In the genomic region with DNA sequence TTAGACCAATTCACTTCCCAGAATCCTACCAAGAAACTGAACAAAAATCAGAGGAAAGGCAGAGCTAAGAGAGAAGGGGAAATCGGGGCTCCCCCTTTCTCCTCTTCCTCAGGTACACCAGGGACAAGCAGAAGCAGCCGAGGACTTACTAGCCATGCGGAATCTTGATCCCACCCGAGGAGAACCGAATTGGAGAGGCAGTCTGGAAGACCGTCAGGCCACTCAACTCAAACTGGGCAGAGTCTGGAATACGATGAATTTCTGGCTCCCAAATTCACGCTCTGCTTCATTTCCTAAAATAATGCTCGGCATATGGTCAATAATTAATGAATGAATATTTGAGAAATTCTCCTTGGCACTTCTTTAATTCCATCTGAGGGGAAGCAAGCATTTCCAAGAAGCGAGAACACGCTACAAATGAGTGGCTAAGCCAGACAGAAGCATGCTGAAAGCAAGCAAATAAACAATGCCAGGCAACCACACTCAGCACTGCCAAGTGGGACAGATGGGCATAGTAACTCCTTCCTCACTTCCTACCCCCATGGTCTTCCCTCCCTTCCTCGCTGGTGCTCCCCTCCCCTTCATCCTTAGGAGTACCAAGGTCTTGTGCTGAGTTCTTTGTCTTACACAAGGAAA, we compare ENCODE assay signal across 18 mouse cellular contexts. TPM values are rescaled to one million over a fixed set of nuclear protein-coding genes. Genes with fewer than 3 reads are reported as not detected.
DNase-seq lines count a peak whose midpoint lies in the region; ATAC-seq and TF ChIP-seq lines count a peak whose summit lies in the region.
"Had no signal": no experiment of that assay in that cellular context is flagged by ENCODE, and none has a peak within 500 bp of the region (broad histone marks: within the 10 kb centered on the region; RNA-seq: fewer than 3 reads in every experiment).

No protein-coding gene starts in this region.

- TF ChIP-seq CTCF in layer of hippocampus, adult 2 months (conservative IDR thresholded peaks at IDR 0.05) = no peak

- H3K4me3 ChIP-seq in layer of hippocampus, adult 2 months = no peak overlapping the region; the same call in 1 of the 2 replicates
- H3K4me3 ChIP-seq: hindbrain, embryonic 10.5 days; left cerebral cortex, adult 2 months; limb, embryonic 12.5 days; liver, embryonic 15.5 days; midbrain, embryonic 13.5 days had no signal

- no peak for ATAC-seq in frontal cortex, adult (ENCODE audit: low TSS enrichment)
- ATAC-seq: midbrain, embryonic 13.5 days had no signal

- DNase-seq in heart, adult 11 months = peak; percentile 41
- no peak for DNase-seq in heart, postnatal 10 days
- peak; percentile 7 for DNase-seq in adipocyte (ENCODE audit: low spot score)
- peak; percentile 76 for DNase-seq in cerebellum, adult 9-10 months
- DNase-seq in layer of hippocampus, adult 2 months (ENCODE audit: low spot score in 2 of 2) = peak; percentile 32 to 69
- no peak for DNase-seq in liver
- DNase-seq: adrenal gland, adult 8-10 months; right cerebral cortex, postnatal 25 days; thymus, postnatal 4 days had no signal

- H3K27ac ChIP-seq in layer of hippocampus, adult 2 months = no peak overlapping the region
- H3K27ac ChIP-seq: hindbrain, embryonic 10.5 days; kidney, postnatal 0 days; left cerebral cortex, adult 2 months; limb, embryonic 12.5 days; liver, embryonic 15.5 days; macrophage; midbrain, embryonic 13.5 days had no signal

- intact Hi-C loops in heart, postnatal 10 days (cut with DNase I) = no loop called here

RNA-seq across cellular contexts. Expression of gene Ttc9, which starts 4.7 kb away (rescaled TPM):
- 1 to 10 TPM; 5.0 to 5.7 TPM for total RNA-seq in heart, postnatal 10 days (2021)
- 10 to 100 TPM; 37.3 to 38.0 TPM for total RNA-seq in layer of hippocampus, adult 2 months (2021)
- total RNA-seq: granulocyte monocyte progenitor cell, adult 5-6 weeks had no signal

RNA-seq across cellular contexts. Expression of gene Med6, which starts 31.5 kb away (rescaled TPM):
- 10 to 100 TPM; 16.5 to 19.7 TPM for total RNA-seq in heart, postnatal 10 days (2021)
- 10 to 100 TPM; 31.6 to 32.1 TPM for total RNA-seq in layer of hippocampus, adult 2 months (2021)

RNA-seq across cellular contexts. Expression of gene Adam21, which starts 58.1 kb away (rescaled TPM):
- total RNA-seq in heart, postnatal 10 days (2021) = under 1 TPM; 0.07 to 0.14 TPM
- total RNA-seq in layer of hippocampus, adult 2 months (2021) = under 1 TPM; 0.23 to 0.27 TPM
- total RNA-seq: granulocyte monocyte progenitor cell, adult 5-6 weeks had no signal

Comparison
In these comparisons a context has a peak if more than half of its experiments do, and no peak if none do; other contexts are left out.
1. DNase-seq: peak in heart, adult 11 months (single experiment), adipocyte (single experiment), cerebellum, adult 9-10 months (single experiment) and layer of hippocampus, adult 2 months (2 of 2); none in heart, postnatal 10 days (0 of 2) and liver (single experiment).
2. RNA of gene Ttc9, which starts 4.7 kb away (total RNA-seq): 37.3 to 38.0 TPM in layer of hippocampus, adult 2 months; 5.0 to 5.7 TPM in heart, postnatal 10 days; every median in the first group is over 4 times any median in the second.